Mouse (Mus musculus) liver, embryonic 11.5 days (tissue): ENCODE results near the gene Notch2. TPM values are rescaled to one million over a fixed set of nuclear protein-coding genes. Genes with fewer than 3 reads are reported as not detected.

Source experiments
- ATAC-seq: fragments of 200-750 bp; cut with Nextera tagmentation; replicated peaks from 2 replicates; pipeline ENCODE4 v1.8.0; 2017; ENCODE audit warnings: moderate number of reproducible peaks, mild to moderate bottlenecking, moderate TSS enrichment, moderate library complexity; ENCODE audit not compliant: low FRiP score
- DNase-seq: peaks from one replicate; pipeline ENCODE4 v3.0.0-alpha.2; 2017; ENCODE audit warnings: low spot score
- H3K27ac ChIP-seq: fragments of 300-500 bp; sonication (generic); 2 replicates; pipeline ENCODE4 v1.5.1; 2014; ENCODE audit warnings: mild to moderate bottlenecking, low read depth, low read length, control low read depth
- H3K27me3 ChIP-seq: fragments of 300-500 bp; sonication (generic); replicated peaks from 2 replicates; pipeline ENCODE4 v1.6.1; 2014; ENCODE audit warnings: low read length, mixed read lengths; ENCODE audit not compliant: control insufficient read depth, insufficient read depth
- H3K36me3 ChIP-seq: fragments of 300-500 bp; sonication (generic); 2 replicates; pipeline ENCODE4 v1.6.1; 2014; ENCODE audit warnings: mild to moderate bottlenecking, low read length, moderate library complexity, mixed read lengths; ENCODE audit not compliant: control insufficient read depth, insufficient read depth
- H3K4me1 ChIP-seq: fragments of 300-500 bp; sonication (generic); replicated peaks from 2 replicates; pipeline ENCODE4 v1.6.1; 2014; ENCODE audit warnings: low read length, mixed read lengths; ENCODE audit not compliant: control insufficient read depth, insufficient read depth
- H3K4me2 ChIP-seq: fragments of 300-500 bp; sonication (generic); 2 replicates; pipeline ENCODE4 v1.6.1; 2014; ENCODE audit warnings: mild to moderate bottlenecking, control low read depth, moderate library complexity
- H3K4me3 ChIP-seq: fragments of 300-500 bp; sonication (generic); 2 replicates; pipeline ENCODE4 v1.5.1; 2014; ENCODE audit warnings: low read depth, low read length, control low read depth
- H3K9ac ChIP-seq: fragments of 300-500 bp; sonication (generic); 2 replicates; pipeline ENCODE4 v1.6.1; 2014; ENCODE audit warnings: low read depth, low read length, control low read depth
- H3K9me3 ChIP-seq: fragments of 300-500 bp; sonication (generic); 2 replicates; pipeline ENCODE4 v1.6.1; 2016; ENCODE audit warnings: low read length, inconsistent platforms, mixed read lengths; ENCODE audit not compliant: control insufficient read depth
- WGBS: fragments of 180-500 bp; shearing (Covaris S2); extraction: QIAGEN DNeasy Blood & Tissue Kit; methylation state at CpG from one replicate; pipeline ENCODE4 v1.1.7; 2014; 5-methylcytosine and 5-hydroxymethylcytosine counted together
- polyA plus RNA-seq: library from polyadenylated mRNA; unstranded; fragments of >200 nt; fragmentation: Nextera tagmentation; extraction: Ambion mirVana; gene quantifications from 2 replicates; pipeline ENCODE4 v1.2.1, GENCODE M21; 2014

The Notch2 gene
- polyA plus RNA-seq, 1 experiment from 2014 or later = 17.2 TPM

DNA sequence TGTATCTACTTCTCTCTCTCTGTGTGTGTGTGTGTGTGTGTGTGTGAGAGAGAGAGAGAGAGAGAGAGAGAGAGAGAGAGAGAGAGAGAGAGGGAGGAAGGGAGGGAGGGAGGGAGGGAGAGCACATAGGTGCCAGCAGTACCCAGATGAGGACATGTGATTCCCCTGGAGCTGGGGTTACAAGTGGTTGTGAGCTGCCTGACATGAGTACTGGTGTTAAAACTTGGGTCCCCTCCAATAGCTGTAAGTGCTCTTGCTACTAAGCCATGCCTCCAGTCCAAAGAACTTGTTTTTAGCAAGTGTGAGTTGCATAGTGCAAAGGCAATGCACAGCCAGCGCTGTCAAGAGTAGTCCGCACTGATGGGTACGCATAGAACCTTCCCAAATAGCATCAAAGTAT, 26.2 kb upstream of the Notch2 start:
- no peaks in the 10 kb centered on the region for H3K36me3 ChIP-seq
- no peak overlapping the region for H3K4me3 ChIP-seq
- no peak overlapping the region for H3K4me2 ChIP-seq
- DNase-seq = no peak
- no peak overlapping the region for H3K27ac ChIP-seq
- no peak overlapping the region for H3K9ac ChIP-seq
- H3K4me1 ChIP-seq = no peaks in the 10 kb centered on the region
- no peaks in the 10 kb centered on the region for H3K27me3 ChIP-seq
- no peak for ATAC-seq
- H3K9me3 ChIP-seq = no peaks in the 10 kb centered on the region
- WGBS = 90% methylated on average over 3 of the region's 3 CpGs

DNA sequence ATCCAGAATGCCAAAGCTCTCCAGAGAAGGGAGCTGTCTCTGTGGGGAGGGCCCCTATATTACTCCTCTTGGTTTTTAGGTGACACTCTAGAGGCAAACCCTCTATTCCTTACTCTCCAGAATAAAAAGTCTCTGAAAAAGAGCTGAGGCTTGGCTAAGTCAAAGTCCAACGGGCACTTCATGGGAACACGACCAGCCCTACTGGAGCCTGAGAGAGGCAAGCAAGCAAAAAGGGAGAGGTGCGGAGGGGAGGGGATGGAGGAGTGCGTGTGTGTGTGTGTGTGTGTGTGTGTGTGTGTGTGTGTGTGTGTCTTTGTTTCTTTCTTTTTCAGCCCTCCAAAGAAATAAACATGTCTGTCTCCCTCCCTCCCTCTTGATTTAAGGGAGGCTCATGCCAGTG, 24.6 kb upstream of the Notch2 start:
- H3K4me2 ChIP-seq = no peak overlapping the region
- H3K36me3 ChIP-seq = no peaks in the 10 kb centered on the region
- WGBS = 64% methylated on average over 4 of the region's 4 CpGs
- no peak overlapping the region for H3K27ac ChIP-seq
- no peaks in the 10 kb centered on the region for H3K4me1 ChIP-seq
- no peaks in the 10 kb centered on the region for H3K27me3 ChIP-seq
- no peak for DNase-seq
- no peak overlapping the region for H3K9ac ChIP-seq
- ATAC-seq = no peak
- no peaks in the 10 kb centered on the region for H3K9me3 ChIP-seq
- no peak overlapping the region for H3K4me3 ChIP-seq

DNA sequence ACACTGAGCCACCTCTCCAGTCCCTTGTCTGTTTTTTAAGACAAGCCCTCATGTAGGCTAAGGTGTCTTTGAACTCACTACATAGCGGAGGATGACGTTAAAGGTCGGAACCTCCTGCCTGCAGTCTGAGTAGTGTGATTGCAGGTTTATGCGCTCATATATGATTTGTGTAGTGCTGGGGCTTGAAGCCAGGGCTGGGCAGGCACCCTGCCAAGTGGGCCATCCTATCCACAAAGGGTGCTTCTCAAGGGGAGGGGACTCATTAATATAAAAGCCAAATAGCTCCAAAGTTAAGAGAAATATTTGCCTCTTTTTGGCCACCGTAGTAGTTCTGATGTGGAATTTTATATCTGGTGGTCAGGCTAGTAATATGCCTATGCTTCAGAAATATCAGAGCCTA, 22.8 kb upstream of the Notch2 start:
- no peak overlapping the region for H3K9ac ChIP-seq
- ATAC-seq (no peak), DNase-seq (no peak)
- no peaks in the 10 kb centered on the region for H3K9me3 ChIP-seq
- H3K27me3 ChIP-seq = no peaks in the 10 kb centered on the region
- no peak overlapping the region for H3K4me2 ChIP-seq
- H3K27ac ChIP-seq = no peak overlapping the region
- no peaks in the 10 kb centered on the region for H3K4me1 ChIP-seq
- no peak overlapping the region for H3K4me3 ChIP-seq
- 94% methylated on average over 5 of the region's 5 CpGs for WGBS
- no peaks in the 10 kb centered on the region for H3K36me3 ChIP-seq

DNA sequence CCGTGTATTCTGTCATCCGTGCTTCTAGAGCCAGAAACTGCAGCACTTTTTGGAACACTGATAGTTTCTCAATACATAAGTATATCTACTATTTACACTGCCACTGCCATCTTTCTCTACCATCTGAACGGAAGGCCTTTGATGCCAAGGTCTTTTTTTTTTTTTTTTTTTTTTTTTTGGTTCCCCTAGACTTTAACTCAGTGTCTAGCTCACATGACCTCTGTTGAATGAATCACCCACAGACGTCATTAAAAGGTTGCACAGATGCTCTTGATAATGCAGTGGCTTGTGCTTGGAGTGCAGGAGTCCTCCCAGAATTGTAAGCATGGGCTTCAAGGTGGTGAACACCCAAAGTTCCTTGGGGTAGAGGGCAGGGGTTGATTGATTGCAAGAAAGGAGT, 21.0 kb upstream of the Notch2 start:
- H3K27ac ChIP-seq = no peak overlapping the region
- 69% methylated on average over 4 of the region's 4 CpGs for WGBS
- DNase-seq = no peak
- no peak for ATAC-seq
- H3K9me3 ChIP-seq = no peaks in the 10 kb centered on the region
- no peaks in the 10 kb centered on the region for H3K4me1 ChIP-seq
- H3K4me2 ChIP-seq = no peak overlapping the region
- H3K36me3 ChIP-seq = no peaks in the 10 kb centered on the region
- H3K9ac ChIP-seq = no peak overlapping the region
- no peaks in the 10 kb centered on the region for H3K27me3 ChIP-seq
- no peak overlapping the region for H3K4me3 ChIP-seq

DNA sequence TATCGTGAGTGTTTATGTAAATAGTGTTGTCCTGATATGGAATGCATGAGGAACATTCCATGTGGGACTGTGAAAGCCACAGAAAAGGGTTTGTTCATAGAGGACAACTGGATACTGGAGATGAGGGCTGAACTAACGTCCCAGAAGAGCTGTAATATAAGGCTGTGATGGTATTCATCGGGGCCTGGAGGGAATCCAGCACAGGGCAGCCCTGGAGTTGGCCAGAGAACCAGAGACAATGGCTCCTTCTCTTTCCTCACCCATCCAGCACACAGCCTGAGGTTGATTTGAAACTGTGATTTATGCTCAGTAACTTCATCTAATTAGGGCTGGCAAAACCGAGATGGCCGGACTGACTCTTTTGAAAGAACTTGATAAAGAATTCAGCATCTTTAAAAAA, 20.1 kb upstream of the Notch2 start:
- ATAC-seq = no peak
- no peak for DNase-seq
- no peak overlapping the region for H3K4me3 ChIP-seq
- H3K27ac ChIP-seq = no peak overlapping the region
- no peaks in the 10 kb centered on the region for H3K36me3 ChIP-seq
- 68% methylated on average over 5 of the region's 5 CpGs for WGBS
- H3K9me3 ChIP-seq = no peaks in the 10 kb centered on the region
- no peak overlapping the region for H3K4me2 ChIP-seq
- H3K27me3 ChIP-seq = no peaks in the 10 kb centered on the region
- no peak overlapping the region for H3K9ac ChIP-seq
- H3K4me1 ChIP-seq = no peaks in the 10 kb centered on the region

DNA sequence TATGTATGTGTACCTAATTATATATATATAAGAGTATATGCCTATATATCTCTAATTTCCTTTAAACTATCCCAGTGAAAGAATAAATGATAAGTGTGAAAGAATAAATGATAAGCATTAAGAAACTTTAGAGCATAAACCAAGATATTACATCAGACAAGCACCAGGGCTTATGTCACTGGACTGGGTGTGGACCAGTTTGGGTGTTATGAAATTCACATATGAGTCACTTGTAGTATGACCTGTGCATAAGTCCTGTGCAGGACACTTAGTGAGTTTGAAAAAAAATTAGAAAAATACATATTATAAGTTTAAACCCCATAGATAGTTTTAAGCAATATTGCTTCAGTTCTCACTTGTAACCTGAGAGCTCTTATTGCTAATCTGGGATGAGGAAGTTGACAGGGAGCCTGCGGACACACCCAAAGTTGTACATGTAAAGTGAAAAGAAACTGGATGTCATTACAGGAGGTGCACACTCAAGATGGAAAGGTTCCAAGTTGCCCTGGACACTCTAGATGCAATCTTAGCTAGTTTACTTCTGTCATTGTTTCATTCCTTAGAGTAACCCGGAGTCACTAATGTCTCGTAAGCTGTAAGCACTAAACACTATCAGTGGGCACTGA, 19.3 kb upstream of the Notch2 start:
- no peak overlapping the region for H3K27ac ChIP-seq
- H3K27me3 ChIP-seq = no peaks in the 10 kb centered on the region
- no peak overlapping the region for H3K4me2 ChIP-seq
- 0 out of 2 replicates have a peak, but pooled peaks cover 4% of the 10 kb centered on the region for H3K4me1 ChIP-seq
- no peaks in the 10 kb centered on the region for H3K9me3 ChIP-seq
- DNase-seq = no peak
- no peak overlapping the region for H3K9ac ChIP-seq
- H3K36me3 ChIP-seq = no peaks in the 10 kb centered on the region
- no peak for ATAC-seq
- no peak overlapping the region for H3K4me3 ChIP-seq
- 74% methylated on average over 3 of the region's 3 CpGs for WGBS

DNA sequence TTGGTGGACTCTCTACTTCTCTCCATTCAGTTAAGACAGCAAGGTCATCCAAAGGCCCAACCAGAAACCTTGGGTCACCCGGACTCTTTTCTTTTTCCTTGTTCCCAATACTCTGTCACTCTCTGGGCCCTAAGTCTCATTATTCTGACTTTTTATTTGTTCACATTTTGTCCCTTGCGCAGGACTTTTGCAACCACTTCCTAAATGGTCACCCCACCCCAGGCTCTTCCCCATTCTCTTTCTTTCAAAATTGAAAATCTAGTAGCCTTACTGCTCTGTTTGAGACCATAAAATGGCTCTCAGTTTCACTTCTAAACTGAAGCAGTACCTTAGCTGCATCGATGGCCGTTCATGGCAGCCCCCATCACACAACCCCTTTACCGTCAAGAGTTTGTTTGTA, 18.5 kb upstream of the Notch2 start:
- 79% methylated on average over 5 of the region's 5 CpGs for WGBS
- H3K4me2 ChIP-seq = no peak overlapping the region
- H3K9me3 ChIP-seq = no peaks in the 10 kb centered on the region
- no peak for ATAC-seq
- no peak overlapping the region for H3K4me3 ChIP-seq
- H3K36me3 ChIP-seq = no peaks in the 10 kb centered on the region
- H3K4me1 ChIP-seq = 0 out of 2 replicates have a peak, but pooled peaks cover 4% of the 10 kb centered on the region
- no peak overlapping the region for H3K9ac ChIP-seq
- no peak overlapping the region for H3K27ac ChIP-seq
- no peaks in the 10 kb centered on the region for H3K27me3 ChIP-seq
- DNase-seq = no peak

DNA sequence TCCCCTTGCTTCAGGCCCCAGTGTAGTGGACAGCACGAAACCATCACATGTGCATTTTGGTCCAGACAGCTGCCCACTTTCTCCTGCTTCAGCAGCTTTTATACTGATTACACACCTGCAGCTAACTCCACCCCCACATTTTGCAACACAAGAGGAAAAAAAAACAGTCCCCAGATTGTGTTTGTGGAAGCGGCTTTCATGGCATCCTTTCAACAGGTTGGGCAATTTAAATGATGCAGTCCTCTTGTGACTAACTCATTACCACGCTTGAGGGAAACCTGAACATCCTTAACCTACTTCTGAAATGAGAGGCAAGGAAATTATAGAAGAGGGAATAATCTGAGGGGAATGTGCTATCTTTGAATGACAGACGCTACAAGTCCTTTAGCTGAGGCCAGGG, 15.0 kb upstream of the Notch2 start:
- H3K9me3 ChIP-seq = no peaks in the 10 kb centered on the region
- 64% methylated on average over 4 of the region's 4 CpGs for WGBS
- DNase-seq (no peak), ATAC-seq (no peak)
- no peak overlapping the region for H3K27ac ChIP-seq
- H3K4me1 ChIP-seq = peaks cover 8% of the 10 kb centered on the region; the same call in 1 of the 2 replicates
- H3K9ac ChIP-seq = no peak overlapping the region
- no peak overlapping the region for H3K4me2 ChIP-seq
- no peak overlapping the region for H3K4me3 ChIP-seq
- no peaks in the 10 kb centered on the region for H3K27me3 ChIP-seq
- no peaks in the 10 kb centered on the region for H3K36me3 ChIP-seq

DNA sequence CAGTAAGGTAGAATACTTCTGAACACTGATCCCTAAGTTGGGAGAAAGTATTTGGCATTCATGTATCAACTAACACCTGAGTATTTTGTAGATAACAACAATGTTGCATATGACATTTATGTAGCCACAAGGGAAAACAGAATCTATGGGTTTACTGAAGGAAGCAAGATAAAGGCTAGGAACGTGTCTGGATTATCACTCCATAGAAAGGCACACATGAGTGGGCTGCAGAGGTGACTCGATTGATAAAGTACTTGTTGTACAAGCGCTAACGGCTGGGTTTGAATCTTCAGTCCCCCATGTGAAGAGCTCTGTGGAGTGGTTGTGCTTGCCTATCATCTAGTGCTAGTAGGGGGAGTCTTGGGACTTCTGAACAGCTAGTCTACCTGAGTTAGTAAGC, 9.8 kb upstream of the Notch2 start:
- ATAC-seq (peak; percentile 86), DNase-seq (no peak)
- Histone ChIP-seq H3K4me3 (no peak overlapping the region), H3K27me3 (no peaks in the 10 kb centered on the region), H3K27ac (peak overlapping the region; percentile 26; the same call in 1 of the 2 replicates), H3K4me1 (peaks cover 16% of the 10 kb centered on the region), H3K9me3 (no peaks in the 10 kb centered on the region), H3K4me2 (no peak overlapping the region), H3K36me3 (no peaks in the 10 kb centered on the region), H3K9ac (no peak overlapping the region)
- 42% methylated on average over 4 of the region's 4 CpGs for WGBS
